Mouse (Mus musculus): ENCODE data around the gene Gpat2. TPM values are rescaled to one million over a fixed set of nuclear protein-coding genes. Genes with fewer than 3 reads are reported as not detected.

Gpat2 gene
- polyA plus RNA-seq (2015; fragmentation: Nextera tagmentation; extraction: Ambion mirVana) = 0.07 and 0.18 TPM in 2 replicates

- WGBS = 79% methylated on average over 17 of the region's 17 CpGs
- Histone ChIP-seq H3K36me3 (ENCODE audit: control insufficient read depth, insufficient read depth) (no peaks in the 10 kb centered on the region), H3K27me3 (replicated peaks; ENCODE audit: control insufficient read depth, insufficient read depth, low read length) (no peaks in the 10 kb centered on the region), H3K4me3 (ENCODE audit: low read depth, low read length) (no peak within 1 kb of the TSS), H3K27ac (ENCODE audit: low read depth, low read length) (no peak within 1 kb of the TSS), H3K4me1 (replicated peaks; ENCODE audit: control insufficient read depth, insufficient read depth, low read length) (no peaks in the 10 kb centered on the region), H3K9me3 (ENCODE audit: control insufficient read depth) (no peaks in the 10 kb centered on the region), H3K9ac (ENCODE audit: low read depth, low read length) (no peak within 1 kb of the TSS), H3K4me2 (replicated peaks; ENCODE audit: low read depth) (no peak within 1 kb of the TSS)
- peak; percentile 13; the same call in 1 of the 2 replicates for ATAC-seq
- TF ChIP-seq CTCF (IDR thresholded peaks at IDR 0.05; ENCODE audit: low read depth) = no peak
Observed at GRCm38 (mm10) chr2:127424977-127425376, at the start of gene Gpat2. Gpat2 (plus strand) TSS chr2:127425199.

- Histone ChIP-seq H3K4me3 (ENCODE audit: low read depth, low read length) (no peak overlapping the region), H3K4me2 (replicated peaks; ENCODE audit: low read depth) (no peak overlapping the region), H3K27me3 (replicated peaks; ENCODE audit: control insufficient read depth, insufficient read depth, low read length) (no peaks in the 10 kb centered on the region), H3K36me3 (ENCODE audit: control insufficient read depth, insufficient read depth) (no peaks in the 10 kb centered on the region), H3K27ac (ENCODE audit: low read depth, low read length) (no peak overlapping the region), H3K4me1 (replicated peaks; ENCODE audit: control insufficient read depth, insufficient read depth, low read length) (no peaks in the 10 kb centered on the region), H3K9ac (ENCODE audit: low read depth, low read length) (no peak overlapping the region), H3K9me3 (ENCODE audit: control insufficient read depth) (no peaks in the 10 kb centered on the region)
- TF ChIP-seq CTCF (IDR thresholded peaks at IDR 0.05; ENCODE audit: low read depth) = peak; percentile 64
- ATAC-seq = no peak
- WGBS = 51% methylated on average over 7 of the region's 7 CpGs
Observed at GRCm38 (mm10) chr2:127375759-127376341, 49.1 kb upstream of the Gpat2 start.

- no peaks in the 10 kb centered on the region for H3K27me3 ChIP-seq (replicated peaks; ENCODE audit: control insufficient read depth, insufficient read depth, low read length)
- H3K36me3 ChIP-seq (ENCODE audit: control insufficient read depth, insufficient read depth) = no peaks in the 10 kb centered on the region
- ATAC-seq = no peak
- H3K4me2 ChIP-seq (replicated peaks; ENCODE audit: low read depth) = no peak overlapping the region
- no peak for TF ChIP-seq CTCF (IDR thresholded peaks at IDR 0.05; ENCODE audit: low read depth)
- no peak overlapping the region for H3K9ac ChIP-seq (ENCODE audit: low read depth, low read length)
- 75% methylated on average over 6 of the region's 6 CpGs for WGBS
- H3K9me3 ChIP-seq (ENCODE audit: control insufficient read depth) = no peaks in the 10 kb centered on the region
- no peak overlapping the region for H3K27ac ChIP-seq (ENCODE audit: low read depth, low read length)
- H3K4me3 ChIP-seq (ENCODE audit: low read depth, low read length) = no peak overlapping the region
- no peaks in the 10 kb centered on the region for H3K4me1 ChIP-seq (replicated peaks; ENCODE audit: control insufficient read depth, insufficient read depth, low read length)
Observed at GRCm38 (mm10) chr2:127376423-127377051, 48.5 kb upstream of the Gpat2 start.

- H3K4me1 ChIP-seq (replicated peaks; ENCODE audit: control insufficient read depth, insufficient read depth, low read length) = no peaks in the 10 kb centered on the region
- WGBS = 74% methylated on average over 7 of the region's 7 CpGs
- no peak overlapping the region for H3K4me3 ChIP-seq (ENCODE audit: low read depth, low read length)
- H3K36me3 ChIP-seq (ENCODE audit: control insufficient read depth, insufficient read depth) = no peaks in the 10 kb centered on the region
- no peaks in the 10 kb centered on the region for H3K27me3 ChIP-seq (replicated peaks; ENCODE audit: control insufficient read depth, insufficient read depth, low read length)
- no peak overlapping the region for H3K4me2 ChIP-seq (replicated peaks; ENCODE audit: low read depth)
- TF ChIP-seq CTCF (IDR thresholded peaks at IDR 0.05; ENCODE audit: low read depth) = no peak
- no peak for ATAC-seq
- no peak overlapping the region for H3K27ac ChIP-seq (ENCODE audit: low read depth, low read length)
- H3K9ac ChIP-seq (ENCODE audit: low read depth, low read length) = no peak overlapping the region
- no peaks in the 10 kb centered on the region for H3K9me3 ChIP-seq (ENCODE audit: control insufficient read depth)
Observed at GRCm38 (mm10) chr2:127377942-127378610, 46.9 kb upstream of the Gpat2 start.

GRCm38 (mm10) chr2:127378611-127378990 lies 46.4 kb upstream of the Gpat2 start:
- no peak overlapping the region for H3K4me3 ChIP-seq (ENCODE audit: low read depth, low read length)
- no peak overlapping the region for H3K9ac ChIP-seq (ENCODE audit: low read depth, low read length)
- TF ChIP-seq CTCF (IDR thresholded peaks at IDR 0.05; ENCODE audit: low read depth) = no peak
- H3K27me3 ChIP-seq (replicated peaks; ENCODE audit: control insufficient read depth, insufficient read depth, low read length) = no peaks in the 10 kb centered on the region
- no peaks in the 10 kb centered on the region for H3K36me3 ChIP-seq (ENCODE audit: control insufficient read depth, insufficient read depth)
- H3K4me1 ChIP-seq (replicated peaks; ENCODE audit: control insufficient read depth, insufficient read depth, low read length) = no peaks in the 10 kb centered on the region
- WGBS = 49% methylated on average over 7 of the region's 7 CpGs
- no peak for ATAC-seq
- no peak overlapping the region for H3K27ac ChIP-seq (ENCODE audit: low read depth, low read length)
- no peaks in the 10 kb centered on the region for H3K9me3 ChIP-seq (ENCODE audit: control insufficient read depth)
- no peak overlapping the region for H3K4me2 ChIP-seq (replicated peaks; ENCODE audit: low read depth)

- H3K9me3 ChIP-seq (ENCODE audit: control insufficient read depth) = no peaks in the 10 kb centered on the region
- H3K27me3 ChIP-seq (replicated peaks; ENCODE audit: control insufficient read depth, insufficient read depth, low read length) = no peaks in the 10 kb centered on the region
- H3K4me2 ChIP-seq (replicated peaks; ENCODE audit: low read depth) = no peak overlapping the region
- H3K4me3 ChIP-seq (ENCODE audit: low read depth, low read length) = no peak overlapping the region
- no peak overlapping the region for H3K9ac ChIP-seq (ENCODE audit: low read depth, low read length)
- WGBS = 62% methylated on average over 3 of the region's 3 CpGs
- H3K4me1 ChIP-seq (replicated peaks; ENCODE audit: control insufficient read depth, insufficient read depth, low read length) = no peaks in the 10 kb centered on the region
- no peak for ATAC-seq
- no peak for TF ChIP-seq CTCF (IDR thresholded peaks at IDR 0.05; ENCODE audit: low read depth)
- H3K27ac ChIP-seq (ENCODE audit: low read depth, low read length) = no peak overlapping the region
- no peaks in the 10 kb centered on the region for H3K36me3 ChIP-seq (ENCODE audit: control insufficient read depth, insufficient read depth)
Observed at GRCm38 (mm10) chr2:127379250-127379649, 45.7 kb upstream of the Gpat2 start.

Data from intestine, postnatal 0 days (tissue).